Mouse (Mus musculus) heart, postnatal 25 days (tissue): ENCODE results near the gene Rnf6. TPM values are rescaled to one million over a fixed set of nuclear protein-coding genes. Genes with fewer than 3 reads are reported as not detected.
"Not testable (repeated sequence)": the region's sequence is repeated elsewhere in the genome, so short reads cannot be mapped to it uniquely, and the experiment has no call there.

Experiments
- DNase-seq: peaks from one replicate; pipeline ENCODE4 v3.0.0; 2022; ENCODE audit warnings: low spot score
- intact Hi-C: fragments of 180-260 bp; cut with DNase I; formaldehyde crosslinking; loops from one replicate; pipeline ENCODE4 v1.15.1; 2025
- total RNA-seq, 2 experiments: library from RNA; stranded (reverse); gene quantifications; 2 replicates each; pipeline ENCODE4 v1.2.3; 2021

Rnf6 gene
- total RNA-seq, 2 experiments from 2014 or later = 36.8 to 40.5 TPM

DNA sequence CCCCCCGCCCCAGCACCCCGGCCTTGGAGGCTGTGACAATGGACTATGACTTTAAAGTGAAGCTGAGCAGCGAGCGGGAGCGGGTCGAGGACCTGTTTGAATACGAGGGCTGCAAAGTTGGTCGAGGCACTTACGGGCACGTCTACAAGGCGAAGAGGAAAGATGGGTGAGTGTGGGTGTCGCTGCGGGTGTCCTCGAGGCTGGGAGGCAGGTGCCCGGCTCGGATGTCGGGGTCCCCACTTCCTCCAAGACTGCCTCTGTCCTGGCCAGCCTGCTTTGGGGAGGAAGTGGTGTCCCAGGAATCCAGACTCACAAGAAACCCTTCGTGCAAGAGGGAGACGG lies 10.3 kb upstream of the Rnf6 start:
- DNase-seq = no peak
- intact Hi-C loops = loop anchor here (1.0 to 5.0 kb wide), 2 partner anchors 10 to 51 kb away; partner anchors contain the start of gene Rnf6

DNA sequence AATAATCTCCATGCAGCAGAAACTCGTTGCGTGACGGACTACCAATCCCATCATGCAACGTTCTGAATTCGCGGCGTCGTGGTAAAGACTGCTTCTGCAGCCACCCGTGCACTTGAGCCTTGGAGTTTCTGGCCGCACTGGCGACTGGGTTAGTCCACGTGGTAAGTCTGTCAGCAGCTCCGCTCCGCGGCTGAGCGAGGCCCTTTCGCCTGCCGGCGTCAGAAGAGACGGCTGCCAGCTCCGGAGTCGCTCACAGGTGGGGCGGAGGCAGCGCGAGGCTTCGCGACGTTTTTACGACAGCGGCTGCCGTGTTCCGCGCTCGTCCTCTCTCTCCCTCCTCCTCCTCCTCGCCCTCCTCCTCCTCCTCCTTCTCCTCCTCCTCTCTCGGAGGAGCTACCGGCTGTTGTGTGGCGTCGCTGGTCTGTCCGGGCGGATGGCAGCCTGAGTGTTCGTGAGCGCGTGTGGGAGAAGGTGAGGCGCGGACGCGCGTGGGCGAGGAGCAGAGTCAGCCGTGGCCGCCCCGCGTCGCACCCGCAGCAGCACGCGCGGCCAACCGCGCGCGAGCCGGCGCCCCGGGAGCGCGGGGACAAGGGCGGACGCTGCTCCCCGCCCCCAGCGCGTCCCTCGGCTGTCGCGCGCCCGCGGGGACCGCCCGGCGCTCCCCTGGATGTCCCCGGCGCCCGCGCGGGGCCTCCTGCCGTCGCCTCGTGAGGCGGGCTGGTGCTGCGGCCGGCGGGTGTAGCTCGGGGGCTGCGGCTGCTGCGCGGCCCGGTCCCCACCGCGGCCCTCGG lies 9.7 kb upstream of the Rnf6 start, which contains the start of gene Cdk8:
Cdk8 (plus strand) TSS at position 367 of the 791 bp plus-strand sequence.
- intact Hi-C loops = loop anchor here (1.0 to 5.0 kb wide), 2 partner anchors 10 to 51 kb away; partner anchors contain the start of gene Rnf6
- DNase-seq = peak; percentile 83

DNA sequence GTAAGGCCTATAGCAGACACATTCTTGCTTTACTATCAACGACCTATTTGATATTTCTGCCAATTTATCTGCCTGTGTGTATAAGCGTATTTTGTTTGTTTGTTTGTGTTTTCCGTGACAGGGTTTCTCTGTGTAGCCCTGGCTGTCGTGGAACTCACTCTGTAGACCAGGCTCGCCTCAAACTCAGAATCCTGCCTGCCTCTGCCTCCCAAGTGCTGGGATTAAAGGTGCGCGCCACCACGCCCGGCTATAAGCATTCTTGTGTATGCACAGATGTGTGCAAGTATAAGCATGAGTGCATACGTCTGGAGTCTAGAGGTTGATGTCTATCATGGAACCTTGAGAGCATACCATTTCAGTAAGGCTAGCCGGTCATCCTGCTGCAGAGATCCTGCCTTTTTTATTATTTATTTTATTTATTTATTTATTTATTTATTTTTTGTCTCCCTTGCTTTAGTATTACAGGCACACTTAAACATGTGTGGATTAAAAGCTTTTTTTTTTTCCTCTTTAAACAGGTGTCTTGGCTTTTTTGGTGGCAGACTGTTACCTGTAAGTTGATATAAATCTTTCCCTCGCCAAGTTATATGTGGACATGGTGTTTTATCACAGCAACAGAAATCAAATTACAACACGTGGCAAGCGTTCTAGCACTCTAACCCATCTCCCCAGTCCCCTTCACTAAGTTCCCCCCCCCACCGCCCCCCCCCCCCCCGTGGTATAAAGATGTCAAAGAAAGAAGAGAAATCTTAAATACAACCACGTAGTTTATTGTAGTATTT lies 8.7 kb upstream of the Rnf6 start:
- intact Hi-C loops = loop anchor here (5.0 kb wide), 1 partner anchor 52 kb away; no protein-coding TSS in a partner anchor
- no peak for DNase-seq

DNA sequence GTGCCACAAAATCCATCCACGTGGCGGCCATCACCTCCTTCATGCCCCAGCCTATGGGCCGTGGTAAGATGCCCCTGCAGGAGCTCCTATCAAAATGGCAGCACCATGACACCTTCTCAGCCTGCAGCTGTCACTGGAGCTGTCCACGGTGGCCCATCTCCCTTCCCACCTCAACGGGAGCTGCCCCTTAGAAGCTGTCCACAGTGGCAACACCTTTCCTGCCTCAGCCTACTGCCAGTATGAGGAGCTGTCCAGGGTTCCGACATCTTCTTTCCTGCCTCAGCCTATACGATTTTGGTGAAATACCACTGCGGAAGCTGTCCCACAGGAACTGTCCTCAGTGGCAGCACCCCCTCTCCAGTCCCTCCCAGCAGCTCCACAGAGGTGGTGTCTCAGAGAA lies 6.1 kb upstream of the Rnf6 start:
- intact Hi-C loops = no loop called here
- DNase-seq = no peak

DNA sequence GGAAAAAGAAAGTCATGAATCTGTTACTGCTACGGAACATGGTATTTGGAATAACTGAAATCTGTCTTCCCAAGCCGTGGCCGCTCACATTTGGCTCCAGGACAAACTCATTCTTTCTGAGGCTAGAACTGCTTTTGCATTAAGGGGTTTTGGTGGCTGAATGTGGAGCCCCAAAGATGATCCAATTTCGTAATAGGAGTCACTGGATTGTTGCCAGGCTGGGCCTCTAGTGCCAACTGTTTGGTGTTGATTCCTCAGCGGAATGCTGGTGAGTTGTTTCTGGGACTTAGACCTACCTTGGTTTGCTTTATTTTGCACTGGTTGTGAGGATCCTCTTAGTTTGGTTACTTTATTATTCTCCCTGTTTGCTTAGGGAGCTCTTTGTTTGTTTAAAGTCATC lies 2.4 kb upstream of the Rnf6 start:
- DNase-seq = no peak
- intact Hi-C loops = no loop called here

DNA sequence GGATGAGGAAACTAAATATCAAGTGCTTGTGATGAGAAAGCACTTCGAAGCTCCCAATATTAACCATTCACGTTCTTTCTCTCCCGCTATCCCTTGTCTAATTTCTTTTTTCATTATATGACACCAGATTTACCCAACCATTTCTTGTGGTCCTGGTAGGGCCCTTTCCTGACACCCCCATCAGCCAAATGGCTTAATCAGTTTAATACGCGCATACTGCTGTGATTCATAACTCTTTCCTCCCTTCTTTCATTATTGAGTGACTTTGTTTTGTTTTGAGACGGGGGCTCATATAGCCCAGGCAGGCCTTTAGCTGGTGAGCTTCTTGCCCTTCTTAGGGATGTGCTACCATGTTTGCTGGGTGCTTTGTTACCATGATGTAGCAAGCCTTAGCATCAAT lies 367 bp upstream of the Rnf6 start:
- intact Hi-C loops = loop anchor here (1.0 kb wide), 1 partner anchor 10 kb away; the partner anchor contains the start of gene Cdk8

DNA sequence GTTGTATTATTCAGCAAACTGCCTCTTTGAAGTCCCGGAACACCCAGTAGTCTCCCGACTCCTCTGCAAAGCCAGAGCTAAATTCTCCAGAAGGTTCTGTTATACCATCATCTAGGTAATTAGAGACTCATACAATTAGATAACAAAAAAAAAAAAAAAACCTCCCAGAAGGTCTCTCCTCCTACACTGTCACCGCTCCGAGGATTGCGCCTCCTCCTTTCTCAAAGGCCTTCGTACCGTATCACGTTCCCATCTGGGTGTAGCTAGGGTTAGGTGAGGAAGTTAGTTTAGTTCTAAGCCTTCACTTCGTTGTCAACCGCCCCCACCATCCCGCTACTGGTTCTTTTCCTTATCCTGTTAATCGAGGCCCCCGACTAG lies 865 bp downstream of the Rnf6 start:
- intact Hi-C loops = no loop called here
- no peak for DNase-seq

More for the DNA sequence above, 367 bp upstream of the Rnf6 start:
- DNase-seq = no peak

DNA sequence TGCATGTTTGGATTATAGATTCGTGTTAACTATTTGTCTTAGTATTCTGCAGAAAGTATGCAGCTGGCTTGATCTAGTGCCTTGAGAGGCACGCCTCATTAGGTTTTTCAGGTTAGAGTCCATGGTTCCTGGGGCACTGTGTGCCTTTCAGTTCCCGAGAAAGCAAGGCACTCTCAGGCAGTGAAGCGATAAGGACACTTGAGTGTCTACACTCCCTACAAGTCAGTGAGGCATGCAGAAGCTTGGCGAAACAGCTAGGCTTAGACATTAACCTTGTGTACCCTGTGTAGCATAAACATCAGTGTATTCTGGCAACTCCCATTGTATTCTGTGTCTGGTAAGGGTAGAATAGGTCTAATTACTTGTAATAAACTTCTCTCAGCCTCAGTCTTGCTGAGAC lies 15.8 kb downstream of the Rnf6 start:
- intact Hi-C loops = no loop called here
- DNase-seq = no peak

DNA sequence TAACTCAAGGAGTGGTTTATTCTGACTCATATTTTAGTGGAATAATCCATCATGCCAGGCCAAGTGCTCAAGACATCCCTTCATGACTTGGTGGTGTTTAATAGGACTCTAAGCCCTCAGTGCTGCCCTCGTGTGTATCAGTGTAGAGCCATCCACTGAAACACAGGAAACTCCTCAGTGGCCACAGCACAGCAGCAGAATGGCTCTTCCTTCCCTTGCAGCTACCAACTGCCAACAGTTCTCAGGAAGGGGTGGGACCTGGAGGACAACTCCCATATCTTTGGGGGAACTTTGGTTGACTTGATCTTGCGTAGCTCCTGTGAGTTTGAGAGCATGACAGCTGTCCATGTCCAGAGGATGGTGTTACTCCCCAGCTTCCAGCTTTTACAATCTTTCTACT lies 17.4 kb downstream of the Rnf6 start:
- DNase-seq = no peak
- intact Hi-C loops = no loop called here

DNA sequence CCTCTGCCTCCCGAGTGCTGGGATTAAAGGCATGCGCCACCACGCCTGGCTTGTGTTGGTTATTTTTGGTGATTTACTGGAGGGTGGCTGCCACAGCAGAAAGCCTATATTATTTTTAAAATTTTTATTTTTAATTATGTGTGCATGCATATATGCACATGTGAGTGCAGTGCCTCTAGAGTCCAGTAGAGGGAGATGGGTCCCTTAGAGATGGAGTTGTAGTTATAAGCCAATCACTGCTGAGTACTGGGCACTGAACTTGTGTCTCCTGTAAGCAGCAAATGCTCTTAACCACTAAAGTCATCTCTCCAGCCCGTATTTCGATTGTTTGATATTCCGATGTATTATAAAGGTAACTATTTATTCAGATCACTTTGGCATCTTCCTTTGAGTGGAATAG lies 20.8 kb downstream of the Rnf6 start:
- intact Hi-C loops = no loop called here
- no peak for DNase-seq

DNA sequence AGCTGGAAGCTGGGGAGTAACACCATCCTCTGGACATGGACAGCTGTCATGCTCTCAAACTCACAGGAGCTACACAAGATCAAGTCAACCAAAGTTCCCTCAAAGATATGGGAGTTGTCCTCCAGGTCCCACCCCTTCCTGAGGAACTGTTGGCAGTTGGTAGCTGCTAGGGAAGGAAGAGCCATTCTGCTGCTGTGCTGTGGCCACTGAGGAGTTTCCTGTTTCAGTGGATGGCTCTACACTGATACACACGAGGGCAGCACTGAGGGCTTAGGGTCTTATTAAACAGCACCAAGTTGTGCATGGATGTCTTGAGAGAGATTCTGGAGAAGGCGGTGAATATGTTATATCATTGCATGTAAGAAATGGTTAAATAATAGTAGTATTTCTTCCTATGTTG lies 21.8 kb downstream of the Rnf6 start:
- DNase-seq = no peak
- intact Hi-C loops = no loop called here

DNA sequence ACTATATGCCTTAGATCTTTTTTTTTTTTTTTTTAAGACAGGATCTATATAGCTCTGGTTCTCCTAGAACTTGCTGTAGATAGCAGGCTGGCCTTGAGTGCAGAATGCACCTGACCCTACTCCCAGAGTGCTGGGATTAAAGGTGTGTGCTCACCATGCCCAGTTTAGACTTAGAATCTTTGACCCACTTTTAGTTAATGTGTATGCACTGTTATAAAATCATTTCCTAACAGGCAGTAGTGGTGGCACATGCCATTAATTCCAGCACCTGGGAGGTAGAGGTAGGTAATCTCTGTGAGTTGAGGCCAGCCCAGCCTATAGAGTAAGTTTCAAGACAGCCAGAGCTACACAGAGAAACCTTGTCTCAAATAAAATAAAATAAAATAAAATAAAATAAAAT lies 22.3 kb downstream of the Rnf6 start:
- intact Hi-C loops = no loop called here
- DNase-seq = no peak

DNA sequence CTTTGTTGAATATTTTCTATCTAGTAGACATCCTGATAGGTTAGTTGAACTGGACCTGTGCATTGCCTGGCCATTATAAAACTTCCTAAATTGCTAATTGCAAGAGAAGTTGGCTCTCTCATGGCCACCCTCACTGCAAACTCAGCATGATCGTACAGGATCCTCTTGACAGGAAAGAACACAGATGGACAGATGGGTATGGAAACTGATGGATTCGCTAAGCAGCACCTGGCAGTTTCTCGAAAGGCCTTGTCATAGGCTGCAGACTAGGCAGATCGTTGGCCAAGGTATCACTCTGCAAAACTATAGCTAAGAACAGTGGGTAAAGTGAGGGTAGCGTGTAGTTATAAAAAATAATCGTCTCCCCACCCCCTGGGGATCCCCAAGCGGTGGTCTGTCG lies 28.0 kb downstream of the Rnf6 start:
- intact Hi-C loops = no loop called here
- no peak for DNase-seq

DNA sequence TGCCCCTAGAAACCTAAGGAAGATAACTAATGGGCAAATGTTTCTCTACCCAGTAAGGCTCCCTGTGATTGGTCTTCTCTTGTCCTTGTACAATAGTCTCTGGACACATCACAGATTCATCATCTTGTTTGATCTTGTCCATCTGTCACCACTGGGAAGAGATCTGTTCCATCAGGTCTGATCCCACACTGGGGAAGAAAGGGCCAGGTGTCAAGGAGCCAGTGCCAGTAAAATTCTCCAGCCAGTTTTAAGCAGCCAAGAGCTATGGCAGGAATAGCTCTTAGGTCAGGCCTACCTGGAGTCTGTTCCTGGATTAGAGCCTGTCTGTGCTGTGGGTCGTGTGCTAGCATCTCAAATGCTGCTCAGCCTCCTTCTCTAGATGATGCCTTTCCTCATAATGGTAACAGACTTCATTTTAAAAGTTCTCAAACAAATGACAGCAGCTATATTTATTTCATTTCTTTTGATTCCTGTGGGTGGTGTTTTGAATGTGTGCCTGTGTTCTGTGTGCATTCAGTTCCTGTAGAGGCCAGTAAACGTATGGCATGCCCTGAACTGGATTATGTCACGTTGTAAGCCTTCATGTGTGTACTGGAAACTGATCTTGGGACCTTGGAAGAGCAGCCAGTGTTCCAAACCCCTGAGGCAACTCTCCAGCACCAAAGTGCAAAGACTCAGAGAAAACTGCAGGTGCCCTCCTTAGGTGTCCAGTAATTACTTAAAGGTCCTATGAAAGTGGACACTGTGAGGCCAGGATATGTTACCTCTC lies 30.7 kb downstream of the Rnf6 start:
- intact Hi-C loops = no loop called here

DNA sequence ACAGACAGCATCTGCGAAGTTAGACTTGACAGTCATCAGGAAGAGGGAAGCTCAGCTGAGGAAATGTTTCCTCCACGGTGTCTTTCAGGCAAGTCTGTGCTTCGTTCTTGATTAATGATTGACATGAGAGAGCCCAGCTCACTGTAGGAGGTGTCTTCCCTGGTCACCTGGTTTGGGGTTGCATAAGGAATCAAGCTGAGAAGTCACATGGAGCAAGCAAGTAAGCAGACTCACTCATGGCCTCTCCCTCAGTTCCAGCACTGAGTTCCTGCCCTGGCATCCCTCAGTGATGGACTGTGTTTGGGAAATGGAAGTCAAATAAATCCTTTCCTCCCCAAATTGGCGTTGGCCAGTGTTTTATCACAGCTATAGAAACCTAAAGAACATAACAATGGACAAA lies 31.3 kb downstream of the Rnf6 start:
- intact Hi-C loops = no loop called here
- DNase-seq = no peak

More for the DNA sequence above, 30.7 kb downstream of the Rnf6 start:
- DNase-seq = no peak

DNA sequence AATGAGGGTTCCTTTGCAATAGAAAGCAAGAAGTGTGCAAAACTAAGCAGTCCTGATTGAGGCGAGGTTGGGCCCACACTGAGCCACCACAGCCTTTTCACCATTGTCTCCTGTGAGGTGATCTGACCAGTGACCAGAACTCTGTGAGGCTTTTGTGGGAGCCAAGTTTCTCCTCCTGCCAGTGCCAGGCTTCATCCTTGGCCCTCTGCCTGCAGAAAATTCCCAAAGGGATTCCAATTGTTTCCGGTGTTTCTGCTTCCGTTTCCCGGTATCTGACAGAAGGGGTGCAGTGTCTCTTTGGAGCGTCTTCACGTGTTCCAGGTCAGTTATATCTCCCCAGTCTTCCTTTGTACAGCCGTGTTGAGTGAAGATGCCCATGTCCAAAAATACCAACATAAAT lies 32.6 kb downstream of the Rnf6 start:
- intact Hi-C loops = no loop called here

DNA sequence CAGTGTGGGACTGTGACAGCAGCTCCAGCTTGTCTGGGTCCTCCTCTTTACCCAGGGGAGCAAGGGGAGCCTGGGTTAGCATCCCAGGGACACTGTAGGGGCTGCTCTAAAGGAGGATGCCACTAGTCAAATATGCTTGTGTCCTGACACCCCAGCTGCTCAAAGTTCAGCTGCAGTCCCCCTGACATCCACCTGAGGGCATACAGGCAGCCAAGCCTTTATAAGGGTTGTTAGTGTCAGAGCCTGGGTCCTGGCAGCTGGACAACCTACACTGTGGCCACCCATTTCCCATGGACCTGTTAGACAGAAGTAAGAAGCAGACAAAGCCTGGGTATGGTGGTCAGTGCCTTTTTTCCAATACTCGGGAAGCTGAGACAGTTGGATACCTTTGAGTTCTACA lies 33.2 kb downstream of the Rnf6 start:
- intact Hi-C loops = no loop called here

More for the DNA sequence above, 32.6 kb downstream of the Rnf6 start:
- DNase-seq = no peak

DNA sequence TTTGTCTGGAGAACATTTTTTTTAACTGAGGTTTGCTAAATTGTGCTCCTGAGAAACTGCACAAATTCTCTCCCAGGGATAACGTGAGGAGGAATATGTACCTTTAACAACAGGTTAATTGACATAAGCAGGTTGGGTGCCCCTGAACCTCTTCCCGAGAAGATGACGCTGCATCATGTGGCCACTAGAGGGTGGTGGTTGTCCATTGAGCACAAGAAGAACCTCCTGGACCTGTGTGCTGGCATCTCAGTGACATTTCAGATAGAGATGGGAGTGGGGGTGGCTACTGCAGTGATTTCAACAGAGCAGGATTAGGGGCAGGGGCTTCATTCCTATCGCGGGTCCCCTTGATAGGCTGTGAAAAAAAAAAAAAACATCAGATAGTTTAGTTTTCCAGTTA lies 33.9 kb downstream of the Rnf6 start:
- intact Hi-C loops = loop anchor here (1.0 kb wide), 1 partner anchor 116 kb away; no protein-coding TSS in a partner anchor
- DNase-seq = peak; percentile 11

More for the DNA sequence above, 33.2 kb downstream of the Rnf6 start:
- DNase-seq = no peak

DNA sequence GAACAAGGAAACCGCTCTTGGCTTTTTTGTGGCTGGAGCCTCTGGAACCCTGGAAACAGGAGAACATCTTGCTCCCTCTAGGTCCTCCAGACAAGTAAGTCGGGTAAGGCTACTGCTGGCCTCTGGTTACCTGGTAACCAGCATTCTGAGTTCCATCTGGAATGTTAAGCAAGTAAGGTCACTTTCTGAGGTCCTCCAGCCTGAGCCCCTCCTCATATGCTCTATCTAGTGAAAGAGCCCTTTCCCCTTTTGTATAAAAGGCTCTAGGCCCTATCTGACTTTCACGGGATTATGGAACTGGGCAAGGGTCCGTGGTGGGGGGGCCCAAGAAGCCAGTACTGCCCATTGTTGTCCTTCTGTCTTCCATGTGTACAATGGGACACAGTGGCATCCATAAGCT lies 36.2 kb downstream of the Rnf6 start, which contains the start of gene 1700001J03Rik:
1700001J03Rik (minus strand) TSS at position 101 of the 400 bp plus-strand sequence.
- intact Hi-C loops, DNase-seq: not testable (repeated sequence)

DNA sequence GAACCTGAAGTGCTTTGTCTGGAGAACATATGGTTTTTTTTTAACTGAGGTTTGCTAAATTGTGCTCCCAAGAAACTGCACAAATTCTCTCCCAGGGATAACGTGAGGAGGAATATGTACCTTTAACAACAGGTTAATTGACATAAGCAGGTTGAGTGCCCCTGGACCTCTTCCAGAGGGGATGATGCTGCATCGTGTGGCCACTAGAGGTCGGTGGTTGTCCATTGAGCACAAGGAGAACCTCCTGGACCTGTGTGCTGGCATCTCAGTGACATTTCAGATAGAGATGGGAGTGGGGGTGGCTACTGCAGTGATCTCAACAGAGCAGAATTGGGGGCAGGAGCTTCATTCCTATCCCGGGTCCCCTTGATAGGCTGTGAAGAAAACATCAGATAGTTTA lies 48.6 kb downstream of the Rnf6 start:
- intact Hi-C loops, DNase-seq: not testable (repeated sequence)
